Mouse (Mus musculus) A20 (cell line): ENCODE data around the gene 1700020A23Rik.

Experiments used
- DNase-seq: peaks from one replicate; pipeline ENCODE4 v3.0.0-alpha.2; 2011; ENCODE audit warnings: low read depth, low spot score

1700020A23Rik gene

GRCm38 (mm10) chr2:130450434-130450796 is 45.4 kb downstream of the 1700020A23Rik start:
- no peak for DNase-seq

DNA sequence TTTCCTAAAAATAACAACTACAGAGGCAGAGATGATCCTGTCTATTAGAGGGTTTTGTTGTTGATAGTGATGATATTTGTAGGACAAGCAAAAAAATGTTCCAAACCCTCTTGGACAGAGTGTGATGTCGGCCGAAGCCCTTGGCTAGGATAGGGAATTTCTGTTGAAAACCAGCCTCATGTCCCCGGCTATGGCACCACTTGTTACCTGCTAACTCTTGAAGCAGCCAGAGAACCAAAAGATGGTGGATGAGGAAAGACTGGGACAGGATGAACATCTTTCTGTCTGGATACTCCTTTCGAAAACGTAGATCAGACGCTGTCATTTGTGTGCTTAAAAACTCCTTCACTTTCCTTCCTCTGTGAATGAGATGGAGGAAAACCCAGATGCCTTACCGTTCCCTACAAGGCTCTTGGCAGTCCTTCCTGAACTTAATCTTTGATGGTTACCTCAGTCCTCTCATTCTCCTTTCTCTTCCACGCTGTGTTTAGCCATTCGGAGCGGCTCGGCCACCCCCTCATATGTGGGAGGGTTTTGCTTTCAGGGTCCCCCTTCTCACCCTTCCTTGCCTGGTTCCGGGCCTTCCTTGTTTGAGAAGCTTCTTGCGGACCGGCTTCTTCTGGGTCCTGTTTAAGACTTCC is 46.1 kb downstream of the 1700020A23Rik start:
- DNase-seq: no peak

DNA sequence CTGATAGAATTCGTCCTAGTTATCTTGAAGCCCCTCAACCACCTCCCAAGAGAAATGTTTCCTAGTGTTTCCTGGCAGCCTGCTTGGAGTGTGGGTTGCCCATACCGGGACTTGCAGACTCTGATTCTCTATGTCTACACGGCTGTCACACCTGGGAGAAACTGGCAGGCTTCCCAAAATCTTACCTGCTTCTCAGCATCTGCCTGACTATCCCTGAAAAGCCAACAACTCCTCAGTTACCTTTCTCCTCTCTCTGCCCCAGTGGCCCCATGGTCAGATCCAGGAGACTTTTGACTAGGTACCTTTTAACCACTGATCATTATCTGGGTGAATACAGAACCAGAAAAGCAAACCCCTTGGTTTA is 46.6 kb downstream of the 1700020A23Rik start:
- DNase-seq: no peak

DNA sequence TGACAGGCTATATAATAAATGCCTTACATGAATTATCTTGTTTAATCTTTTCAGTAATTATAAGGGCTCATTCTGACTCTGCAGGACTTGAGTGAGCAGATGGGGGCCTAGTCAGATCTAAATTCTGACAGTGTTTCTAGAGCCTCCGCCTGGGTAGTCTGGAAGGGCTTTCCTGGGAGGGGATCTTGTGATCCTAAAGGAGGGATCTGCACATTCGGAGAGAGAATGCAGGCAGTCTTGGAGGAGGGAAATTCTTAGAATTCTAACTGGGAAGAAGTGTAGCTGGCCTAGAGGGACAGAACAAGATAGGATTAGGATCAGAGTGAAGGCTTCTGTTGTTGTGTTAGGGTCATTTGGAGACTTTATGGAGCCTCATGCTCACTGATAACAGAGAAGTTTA is 47.2 kb downstream of the 1700020A23Rik start:
- no peak for DNase-seq

DNA sequence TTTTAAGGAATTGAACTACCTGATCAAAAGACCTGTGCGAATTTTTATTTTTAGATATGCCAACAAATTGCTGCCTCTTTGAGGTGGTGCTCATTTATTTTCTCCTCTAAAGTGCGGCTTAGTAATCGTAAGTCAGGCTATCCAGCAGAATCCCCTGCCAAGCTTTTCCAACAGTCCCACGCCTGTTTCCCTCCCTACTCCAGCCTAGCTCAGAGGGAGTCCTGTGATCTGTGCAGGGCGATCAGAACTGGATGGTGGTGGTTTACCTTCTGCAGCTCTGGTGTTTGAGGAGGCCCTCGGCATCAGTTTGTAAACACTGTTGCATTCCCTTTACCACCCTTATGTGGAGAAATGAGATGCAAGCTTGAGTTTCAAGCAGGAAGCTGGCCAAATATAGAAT is 48.4 kb downstream of the 1700020A23Rik start:
- DNase-seq: no peak

DNA sequence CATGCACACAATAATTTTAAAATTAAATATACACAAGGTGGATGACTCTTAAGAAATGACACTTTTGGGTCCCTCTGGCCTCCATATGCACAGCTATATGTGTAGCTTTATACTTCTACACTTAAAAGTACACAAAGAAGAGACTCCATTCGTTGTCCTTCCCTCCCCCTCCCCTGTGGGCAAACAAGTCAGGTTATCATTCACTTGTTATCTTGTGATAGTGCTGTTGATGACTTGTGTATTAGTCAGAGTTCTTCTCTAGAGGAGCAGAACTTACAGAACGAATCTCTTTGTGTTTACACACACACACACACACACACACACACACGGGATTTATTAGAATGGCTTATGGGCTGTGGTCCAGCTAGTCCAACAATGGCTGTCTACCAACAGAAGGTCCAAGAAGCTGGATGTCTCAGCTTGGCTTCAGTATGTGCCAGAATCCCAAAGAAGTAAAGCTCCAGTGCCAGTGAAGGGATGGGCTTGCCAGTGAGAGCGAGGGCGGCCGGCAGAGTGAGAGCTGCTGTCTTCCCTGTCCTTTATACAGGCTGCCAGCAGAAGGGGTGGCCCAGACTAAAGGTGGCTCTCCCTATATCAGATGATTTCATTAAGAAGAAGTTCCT is 49.8 kb downstream of the 1700020A23Rik start:
- DNase-seq: no peak
